ENCODE assay signal across 8 mouse cellular contexts in genomic region chr9:16500382-16501185, GRCm38 (mm10). TPM values are rescaled to one million over a fixed set of nuclear protein-coding genes. Genes with fewer than 3 reads are reported as not detected.
A peak's percentile ranks its signal among the peaks of the same experiment; 100 is the strongest.
DNase-seq lines count a peak whose midpoint lies in the region; ATAC-seq lines count a peak whose summit lies in the region.

No protein-coding gene starts in this region.

- H3K4me3 ChIP-seq in forebrain, embryonic 11.5 days (ENCODE audit: low read depth, low read length): peak overlapping the region; percentile 71
- peak overlapping the region; percentile 66 for H3K4me3 ChIP-seq in hindbrain, embryonic 14.5 days (replicated peaks; ENCODE audit: low read length)

- H3K27me3 ChIP-seq in forebrain, embryonic 11.5 days (ENCODE audit: control insufficient read depth, insufficient read depth, low read length): no peaks in the 10 kb centered on the region; the same call in 1 of the 2 replicates
- H3K27me3 ChIP-seq in hindbrain, embryonic 14.5 days (ENCODE audit: control insufficient read depth, insufficient read depth, low read length): no peaks in the 10 kb centered on the region

- 0% methylated on average over 41 of the region's 41 CpGs for WGBS in forebrain, embryonic 11.5 days
- WGBS in hindbrain, embryonic 14.5 days: under 1% methylated on average over 41 of the region's 41 CpGs

- H3K27ac ChIP-seq in forebrain, embryonic 11.5 days (ENCODE audit: low read depth, low read length): peak overlapping the region; percentile 87
- peak overlapping the region; percentile 94 for H3K27ac ChIP-seq in hindbrain, embryonic 14.5 days

- DNase-seq in urinary bladder, postnatal 14 days (ENCODE audit: low spot score): peak; percentile 17
- DNase-seq in urinary bladder, postnatal 36 days (ENCODE audit: low spot score in 2 of 2): no peak
- peak; percentile 83 for DNase-seq in forebrain, embryonic 11.5 days (ENCODE audit: low spot score)
- peak; percentile 68 for DNase-seq in hindbrain, embryonic 14.5 days (ENCODE audit: low spot score)
- peak; percentile 62 to 68 for DNase-seq in left cerebral cortex, postnatal 25 days (ENCODE audit: low spot score in 2 of 2)
- peak; percentile 47 for DNase-seq in right cerebral cortex, postnatal 4 days

- intact Hi-C loops in left cerebral cortex, postnatal 25 days (cut with DNase I): loop anchor here (2.0 to 10.0 kb wide), 6 partner anchors 218 to 892 kb away; no protein-coding TSS in a partner anchor

- H3K4me2 ChIP-seq in forebrain, embryonic 11.5 days (ENCODE audit: low read depth, low read length, severe bottlenecking): peak overlapping the region; percentile 57
- peak overlapping the region; percentile 74 for H3K4me2 ChIP-seq in hindbrain, embryonic 14.5 days (replicated peaks)

- ATAC-seq in forebrain, embryonic 11.5 days (replicated peaks; ENCODE audit: low FRiP score): peak; percentile 63
- peak; percentile 59 for ATAC-seq in hindbrain, embryonic 14.5 days (ENCODE audit: low FRiP score)
- 0 out of 2 replicates have a peak, but pooled peaks have one; percentile 14 for ATAC-seq in megakaryocyte progenitor cell, adult 5-6 weeks (replicated peaks; ENCODE audit: poor library complexity)
- ATAC-seq in inflammation-experienced regulatory T-cells, adult 6 months: no peak

- no peaks in the 10 kb centered on the region for H3K9me3 ChIP-seq in forebrain, embryonic 11.5 days (ENCODE audit: control insufficient read depth, low read length)
- no peaks in the 10 kb centered on the region for H3K9me3 ChIP-seq in hindbrain, embryonic 14.5 days (ENCODE audit: control insufficient read depth, low read length)

- H3K9ac ChIP-seq in forebrain, embryonic 11.5 days (ENCODE audit: low read length): peak overlapping the region; percentile 88
- peak overlapping the region; percentile 81 for H3K9ac ChIP-seq in hindbrain, embryonic 14.5 days

- H3K36me3 ChIP-seq in forebrain, embryonic 11.5 days (ENCODE audit: control insufficient read depth, insufficient read depth, low read length): no peaks in the 10 kb centered on the region
- H3K36me3 ChIP-seq in hindbrain, embryonic 14.5 days (replicated peaks; ENCODE audit: control insufficient read depth, insufficient read depth): no peaks in the 10 kb centered on the region

- H3K4me1 ChIP-seq in forebrain, embryonic 11.5 days (replicated peaks; ENCODE audit: control insufficient read depth, insufficient read depth, low read length): peaks cover 11% of the 10 kb centered on the region
- H3K4me1 ChIP-seq in hindbrain, embryonic 14.5 days (replicated peaks; ENCODE audit: control insufficient read depth, insufficient read depth, low read length): peaks cover 19% of the 10 kb centered on the region

RNA-seq across cellular contexts. Expression of gene Fat3, which starts 0.5 kb away (rescaled TPM):
- polyA plus RNA-seq in forebrain, embryonic 11.5 days (2014; fragmentation: Nextera tagmentation; extraction: Ambion mirVana): 11.9 and 12.4 TPM in 2 replicates
- polyA plus RNA-seq in hindbrain, embryonic 14.5 days (2014; fragmentation: Nextera tagmentation; extraction: Ambion mirVana): 17.5 and 18.7 TPM in 2 replicates
- 10 to 100 TPM; 66.0 to 81.2 TPM for total RNA-seq in left cerebral cortex, postnatal 25 days (2021)
- not detected in 2 replicates for total RNA-seq in megakaryocyte progenitor cell, adult 5-6 weeks (2015)
- not detected in 2 replicates for total RNA-seq in megakaryocyte progenitor cell, adult 5-6 weeks (2017)
- under 1 TPM in 2 of 3 experiments, not detected in 1; 0.08 to 0.13 TPM for polyA plus RNA-seq in inflammation-experienced regulatory T-cells, adult 6 months (2017; shearing (Covaris generic))

Comparison
In these comparisons a context has a peak if more than half of its experiments do, and no peak if none do; other contexts are left out.
1. DNase-seq: peak in urinary bladder, postnatal 14 days (single experiment), forebrain, embryonic 11.5 days (single experiment), hindbrain, embryonic 14.5 days (single experiment), left cerebral cortex, postnatal 25 days (2 of 2) and right cerebral cortex, postnatal 4 days (single experiment); none in urinary bladder, postnatal 36 days (0 of 2).
2. RNA of gene Fat3, which starts 0.5 kb away (polyA plus RNA-seq): 17.5 to 18.7 TPM in hindbrain, embryonic 14.5 days and 11.9 to 12.4 TPM in forebrain, embryonic 11.5 days; 0.08 to 0.13 TPM in inflammation-experienced regulatory T-cells, adult 6 months; every median in the first group is over 10 times any median in the second.